Mouse (Mus musculus): ENCODE results near the gene Reps1.

Reps1 gene

GRCm38 (mm10) chr10:18061533-18061932, 5.9 kb downstream of the Reps1 start:
- in situ Hi-C loops (cut with MseI, MboI): no loop called here

DNA sequence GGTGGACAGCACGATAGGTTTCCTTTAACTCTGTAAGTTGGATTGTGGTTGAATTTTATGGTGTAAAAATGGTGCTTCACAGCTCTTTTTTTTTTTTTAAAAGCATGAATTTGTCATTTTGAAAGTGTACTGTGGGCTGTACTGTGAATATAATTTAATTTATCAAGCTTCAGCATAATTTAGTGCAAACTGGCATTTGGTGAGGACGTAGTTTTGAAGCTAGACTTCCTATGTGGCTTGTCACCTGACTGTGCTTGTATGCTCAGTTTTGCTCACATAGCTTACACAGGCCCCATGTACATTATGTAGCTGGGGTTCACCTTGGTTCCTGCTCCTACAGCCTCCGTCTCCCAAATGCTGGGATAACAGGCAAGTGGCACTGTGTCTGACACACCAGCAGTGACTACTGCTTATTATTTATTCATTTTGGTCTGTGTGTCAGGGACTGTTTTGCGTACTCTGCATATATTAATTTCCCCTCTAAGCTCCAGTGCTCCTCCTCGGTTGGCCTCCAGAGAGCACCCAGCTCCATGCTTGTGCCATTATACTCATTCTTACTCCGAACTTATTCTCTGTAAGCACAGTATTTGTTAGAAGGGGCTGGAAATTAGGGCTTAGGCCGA, 9.1 kb downstream of the Reps1 start:
- in situ Hi-C loops (cut with MseI, MboI): no loop called here

DNA sequence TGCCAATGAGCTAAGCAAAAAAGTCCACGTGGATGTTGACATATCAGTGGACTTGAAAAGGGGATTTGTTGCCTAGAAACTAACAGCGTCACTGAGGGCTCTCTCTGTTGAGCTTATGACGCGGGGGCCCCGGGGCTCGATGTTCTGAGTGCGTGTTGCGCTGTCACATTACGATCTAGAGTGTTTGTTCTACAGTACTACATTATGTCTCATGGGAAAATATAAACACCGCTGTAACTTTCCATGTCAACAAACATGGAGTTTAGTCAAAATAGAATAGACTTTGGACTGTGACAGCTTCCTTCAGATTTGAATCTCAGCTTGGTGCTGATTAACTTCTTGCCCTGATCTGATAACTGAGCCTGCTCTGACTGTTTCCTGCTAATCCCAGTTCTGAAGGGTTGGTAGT, 10.4 kb downstream of the Reps1 start:
- in situ Hi-C loops (cut with MseI, MboI): no loop called here

- in situ Hi-C loops (cut with MseI, MboI): no loop called here
These were observed 12.2 kb downstream of the Reps1 start for GRCm38 (mm10) chr10:18067761-18068446.

DNA sequence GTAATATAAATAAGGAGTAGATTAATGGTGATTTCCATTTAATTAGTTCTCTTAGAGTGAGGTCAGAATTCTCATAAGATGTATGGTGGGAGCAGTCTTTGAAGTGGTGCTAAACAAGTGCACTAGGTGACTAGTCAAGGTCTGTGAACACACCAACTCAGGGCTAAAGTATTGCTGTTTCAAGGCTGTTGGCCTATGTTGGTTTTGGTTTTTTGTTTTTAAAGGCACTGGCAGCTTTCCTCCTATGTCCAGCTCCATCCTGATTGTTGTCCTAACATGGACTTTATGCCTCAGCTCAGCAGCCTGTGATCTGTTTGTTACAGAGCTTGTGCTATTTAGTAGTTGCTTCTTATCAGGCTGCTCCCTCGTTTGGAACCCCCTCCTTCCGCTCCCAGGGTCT, 13.2 kb downstream of the Reps1 start:
- in situ Hi-C loops (cut with MseI, MboI): no loop called here

- in situ Hi-C loops (cut with MseI, MboI): no loop called here
These were observed 13.9 kb downstream of the Reps1 start for GRCm38 (mm10) chr10:18069576-18069975.

- in situ Hi-C loops (cut with MseI, MboI): no loop called here
These were observed 14.5 kb downstream of the Reps1 start for GRCm38 (mm10) chr10:18070144-18070543.

GRCm38 (mm10) chr10:18070616-18071015, 15.0 kb downstream of the Reps1 start:
- in situ Hi-C loops (cut with MseI, MboI): no loop called here

DNA sequence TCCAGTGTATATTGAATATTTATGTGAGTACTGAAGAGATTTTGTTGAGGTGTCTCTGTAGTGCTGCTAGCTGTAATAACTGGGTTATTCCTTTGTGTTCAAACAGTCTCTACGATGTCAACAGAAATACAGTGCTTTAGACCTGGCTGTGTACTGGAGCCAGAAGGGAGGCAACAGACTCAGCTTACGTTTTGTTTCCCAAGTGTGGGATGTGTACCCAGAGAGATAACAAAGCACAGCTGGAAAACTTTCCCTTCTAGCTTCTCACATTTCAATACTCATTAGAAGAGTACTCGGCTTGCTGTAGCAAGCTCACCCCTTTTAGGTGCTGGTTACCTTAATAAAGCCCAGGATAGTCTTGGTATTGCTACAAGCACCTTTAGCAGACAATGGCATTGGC, 17.2 kb downstream of the Reps1 start:
- in situ Hi-C loops (cut with MseI, MboI): no loop called here

DNA sequence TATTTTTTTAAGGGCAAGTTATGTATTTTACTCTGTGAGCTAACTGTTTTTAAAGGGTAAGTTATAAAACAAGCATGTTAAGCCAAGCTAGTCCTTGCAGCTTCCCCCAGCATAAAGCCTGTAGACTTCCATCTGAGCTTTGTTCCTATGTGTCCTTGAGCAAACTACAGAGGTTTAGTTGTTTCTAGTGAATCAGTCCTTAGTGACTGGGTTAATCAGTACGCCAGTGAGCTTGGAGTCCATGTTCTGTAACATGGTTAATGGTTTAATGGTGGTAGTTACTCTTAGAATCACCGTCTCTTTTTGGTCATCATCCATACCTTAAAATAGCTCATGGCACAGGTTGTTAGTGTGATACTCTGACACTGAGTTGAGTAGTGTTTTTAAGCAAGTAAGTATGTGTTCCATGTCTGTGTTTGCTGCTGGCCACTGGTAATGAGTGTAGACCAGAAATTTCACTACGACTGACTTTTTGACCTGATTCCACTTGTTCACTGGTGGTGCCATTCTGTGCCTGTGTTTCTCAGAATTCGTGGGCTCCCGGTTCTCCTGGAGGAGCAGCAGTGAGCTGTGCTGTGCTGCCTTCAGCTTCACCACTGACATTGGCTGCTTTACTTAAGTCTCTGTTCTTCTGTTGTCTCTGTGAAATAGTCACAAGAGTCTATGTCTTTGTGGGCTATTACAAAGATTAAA, 18.9 kb downstream of the Reps1 start:
- in situ Hi-C loops (cut with MseI, MboI): no loop called here

DNA sequence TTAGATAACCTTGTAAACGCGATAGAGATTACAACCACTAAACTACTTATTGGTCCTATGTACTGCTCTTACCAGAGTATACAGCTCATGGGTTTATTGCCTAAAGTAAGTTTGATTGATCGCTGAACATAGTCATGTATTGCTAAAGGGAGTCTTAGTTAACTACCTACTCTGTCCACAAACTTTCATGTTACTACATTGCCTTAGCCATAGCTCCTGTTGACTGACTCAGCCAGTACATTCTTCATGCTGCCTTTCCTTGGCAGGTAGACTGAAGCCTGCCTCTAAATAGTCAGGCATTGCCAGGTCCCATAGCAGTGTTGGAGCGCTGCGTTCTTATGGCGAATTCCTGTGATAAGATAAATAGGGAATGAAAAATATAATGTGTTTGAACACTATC, 20.2 kb downstream of the Reps1 start:
- in situ Hi-C loops (cut with MseI, MboI): no loop called here

GRCm38 (mm10) chr10:18081536-18081935, 25.9 kb downstream of the Reps1 start:
- in situ Hi-C loops (cut with MseI, MboI): no loop called here

DNA sequence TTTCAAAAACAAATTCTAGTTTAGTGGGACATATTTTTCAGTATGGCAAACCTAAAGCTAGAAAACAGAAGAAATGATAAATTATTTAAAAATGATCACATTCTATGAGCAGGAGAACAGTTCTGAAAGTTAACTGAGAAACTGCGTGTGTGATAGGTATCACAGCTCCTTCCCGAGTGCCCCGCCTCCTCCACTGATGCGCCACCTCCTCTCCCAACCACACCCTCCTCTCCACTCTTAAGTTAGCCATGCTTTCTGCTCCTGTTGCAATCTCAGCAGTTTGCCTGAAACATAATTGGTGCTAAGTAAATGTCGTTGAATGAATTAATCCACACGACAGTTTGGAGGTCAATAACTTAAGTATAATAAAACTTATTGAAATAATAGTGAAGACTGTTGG, 27.1 kb downstream of the Reps1 start:
- in situ Hi-C loops (cut with MseI, MboI): no loop called here

- in situ Hi-C loops (cut with MseI, MboI): no loop called here
These were observed 35.0 kb downstream of the Reps1 start for GRCm38 (mm10) chr10:18090691-18091090.

- in situ Hi-C loops (cut with MseI, MboI): no loop called here
These were observed 46.5 kb downstream of the Reps1 start for GRCm38 (mm10) chr10:18102166-18102565.

- in situ Hi-C loops (cut with MseI, MboI): no loop called here
These were observed 51.8 kb downstream of the Reps1 start for GRCm38 (mm10) chr10:18107471-18107870.

DNA sequence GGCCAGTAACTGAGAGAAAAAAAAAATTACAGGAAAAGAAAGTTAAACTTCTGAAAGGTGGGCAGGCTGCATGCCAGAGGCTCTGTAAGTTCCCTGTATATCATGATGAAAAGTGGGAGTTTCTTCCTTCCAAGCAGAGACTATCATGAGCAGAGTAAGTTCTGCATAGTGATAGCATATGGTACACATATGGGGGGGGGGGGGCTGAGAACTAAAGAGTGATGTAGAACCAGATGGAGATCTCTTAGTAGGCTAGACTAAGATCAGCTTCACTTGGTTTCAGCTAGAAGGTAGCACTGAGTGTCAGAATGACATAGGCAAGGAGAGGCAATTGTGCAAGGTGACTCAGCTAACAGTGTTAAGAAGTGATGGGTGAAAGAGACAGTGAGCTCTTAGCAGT, 55.3 kb downstream of the Reps1 start:
- in situ Hi-C loops (cut with MseI, MboI): no loop called here

GRCm38 (mm10) chr10:18113473-18114093, 57.9 kb downstream of the Reps1 start:
- in situ Hi-C loops (cut with MseI, MboI): no loop called here

- in situ Hi-C loops (cut with MseI, MboI): no loop called here
These were observed 62.7 kb downstream of the Reps1 start for GRCm38 (mm10) chr10:18118336-18118735.

- in situ Hi-C loops (cut with MseI, MboI): no loop called here
These were observed 74.6 kb downstream of the Reps1 start for GRCm38 (mm10) chr10:18130276-18130675.

GRCm38 (mm10) chr10:18131666-18132650, 76.3 kb downstream of the Reps1 start:
- in situ Hi-C loops (cut with MseI, MboI): no loop called here
